Mouse (Mus musculus): ENCODE results near the gene Bcl3. TPM values are rescaled to one million over a fixed set of nuclear protein-coding genes. Genes with fewer than 3 reads are reported as not detected.

The Bcl3 gene
- total and polyA plus RNA-seq, 3 experiments, result 3.2 to 25.2 (median 15.8) TPM

GRCm38 (mm10) chr7:19871137-19871621 lies 48.6 kb upstream of the Bcl3 start (continued):
- peak; percentile 49; the same call in 1 of the 2 replicates for TF ChIP-seq CHD1 (IDR thresholded peaks at IDR 0.05; ENCODE audit: low read depth, low read length)
- TF ChIP-seq TBP (conservative IDR thresholded peaks at IDR 0.05; ENCODE audit: low read depth, low read length), result peak; percentile 80
- TF ChIP-seq SMC3 (IDR thresholded peaks at IDR 0.05; ENCODE audit: low read depth, low read length), result peak; percentile 30; the same call in 1 of the 2 replicates
- TF ChIP-seq CTCF (conservative IDR thresholded peaks at IDR 0.05 in 1 of 2, IDR thresholded peaks at IDR 0.05 in 1 of 2; ENCODE audit: low read depth in 2 of 2, low read length in 2 of 2), result no peak
- peak; percentile 95 for TF ChIP-seq IRF4 (IDR thresholded peaks at IDR 0.05; ENCODE audit: low read depth, low read length)
- TF ChIP-seq CHD2 (IDR thresholded peaks at IDR 0.05; ENCODE audit: low read length), result peak; percentile 68; the same call in 1 of the 2 replicates
- no peak for TF ChIP-seq POLR2AphosphoS2 (IDR thresholded peaks at IDR 0.05; ENCODE audit: low read depth, low read length)
- peak; percentile 93 for TF ChIP-seq EP300 (IDR thresholded peaks at IDR 0.05; ENCODE audit: low read length)
- peak; percentile 86 for TF ChIP-seq POLR2A (IDR thresholded peaks at IDR 0.05; ENCODE audit: low read depth, low read length)
- no peak for TF ChIP-seq USF2 (conservative IDR thresholded peaks at IDR 0.05; ENCODE audit: low read depth, low read length)
- TF ChIP-seq KAT2A (IDR thresholded peaks at IDR 0.05; ENCODE audit: insufficient replicate concordance, low read length), result 0 out of 2 replicates have a peak, but pooled peaks have one; percentile 46
- TF ChIP-seq ZKSCAN1 (IDR thresholded peaks at IDR 0.05; ENCODE audit: borderline replicate concordance, low read depth, low read length), result no peak
- TF ChIP-seq JUN (IDR thresholded peaks at IDR 0.05; ENCODE audit: insufficient read depth, low read depth, low read length), result peak; percentile 9

- Histone ChIP-seq H3K4me2 (ENCODE audit: insufficient read depth, low read depth, poor library complexity, severe bottlenecking) (no peak overlapping the region), H3K79me2 (replicated peaks; ENCODE audit: control insufficient read depth, extremely low read depth, insufficient read depth, poor library complexity, severe bottlenecking) (no peaks in the 10 kb centered on the region), H3K36me3 (replicated peaks in 1 of 2; ENCODE audit: control insufficient read depth in 1 of 2, insufficient read depth in 1 of 2, low read length in 1 of 2) (peaks cover 0 to 31% of the 10 kb centered on the region in 2 experiments), H3K9ac (ENCODE audit: insufficient read depth, low read depth) (no peak overlapping the region), H3K4me1 (ENCODE audit: control insufficient read depth in 1 of 2, insufficient read depth in 2 of 2) (peaks cover 14 to 59% of the 10 kb centered on the region in 2 experiments), H3K27me3 (replicated peaks) (no peaks in the 10 kb centered on the region), H3K4me3 (replicated peaks in 1 of 3; ENCODE audit: low read depth in 2 of 3, low read length in 2 of 3, poor library complexity in 1 of 3) (no peak overlapping the region), H3K9me3 (replicated peaks; ENCODE audit: low read length) (no peaks in the 10 kb centered on the region), H3K27ac (ENCODE audit: insufficient read depth, low read depth) (no peak overlapping the region)
- no peak for TF ChIP-seq KAT2A (IDR thresholded peaks at IDR 0.05; ENCODE audit: insufficient replicate concordance, low read length)
- no peak for TF ChIP-seq MXI1 (IDR thresholded peaks at IDR 0.05; ENCODE audit: low read depth, low read length)
- no peak for TF ChIP-seq TBP (conservative IDR thresholded peaks at IDR 0.05; ENCODE audit: low read depth, low read length)
- TF ChIP-seq TCF12 (IDR thresholded peaks at IDR 0.05; ENCODE audit: low read depth, low read length), result no peak
- TF ChIP-seq NELFE (IDR thresholded peaks at IDR 0.05; ENCODE audit: low read depth, low read length), result no peak
- no peak for TF ChIP-seq POLR2A (IDR thresholded peaks at IDR 0.05; ENCODE audit: low read depth, low read length)
- no peak for TF ChIP-seq SIN3A (IDR thresholded peaks at IDR 0.05; ENCODE audit: low read length)
- no peak for TF ChIP-seq GABPA (IDR thresholded peaks at IDR 0.05; ENCODE audit: insufficient replicate concordance, low read depth, low read length)
- DNase-seq (ENCODE audit: extremely low read depth), result no peak
- dilution Hi-C loops (cut with MboI; ENCODE audit: extremely low pct_ligation_motif_present, extremely low pct_unique_long_range_greater_than_20kb, low sequenced_read_pairs), result no loop called here
- in situ Hi-C loops (cut with MboI; ENCODE audit: low pct_ligation_motif_present, low pct_unique_long_range_greater_than_20kb, low sequenced_read_pairs), result loop anchor here (25.0 kb wide), 1 partner anchor 456 kb away; the partner anchor contains the start of genes Ckm and Klc3
Observed at GRCm38 (mm10) chr7:19867751-19868399, 45.3 kb upstream of the Bcl3 start.

All from CH12.LX (cell line).